Mouse (Mus musculus) C2C12 (cell line): ENCODE results near the gene A930018P22Rik.

Experiments
- CTCF ChIP-seq: IDR thresholded peaks from one replicate; pipeline ENCODE4 v1.5.1; 2011; ENCODE audit not compliant: control insufficient read depth, insufficient read depth, insufficient read length
- MAX ChIP-seq: IDR thresholded peaks from one replicate; pipeline ENCODE4 v1.6.1; 2011; ENCODE audit warnings: mild to moderate bottlenecking, control low read depth
- MYOD1 ChIP-seq: IDR thresholded peaks from one replicate; pipeline ENCODE4 v1.6.1; 2011; ENCODE audit warnings: low read depth; ENCODE audit not compliant: control insufficient read depth, insufficient read length
- USF1 ChIP-seq: IDR thresholded peaks from one replicate; pipeline ENCODE4 v1.6.1; 2011; ENCODE audit warnings: low read depth, mild to moderate bottlenecking, control low read depth, moderate library complexity

DNA sequence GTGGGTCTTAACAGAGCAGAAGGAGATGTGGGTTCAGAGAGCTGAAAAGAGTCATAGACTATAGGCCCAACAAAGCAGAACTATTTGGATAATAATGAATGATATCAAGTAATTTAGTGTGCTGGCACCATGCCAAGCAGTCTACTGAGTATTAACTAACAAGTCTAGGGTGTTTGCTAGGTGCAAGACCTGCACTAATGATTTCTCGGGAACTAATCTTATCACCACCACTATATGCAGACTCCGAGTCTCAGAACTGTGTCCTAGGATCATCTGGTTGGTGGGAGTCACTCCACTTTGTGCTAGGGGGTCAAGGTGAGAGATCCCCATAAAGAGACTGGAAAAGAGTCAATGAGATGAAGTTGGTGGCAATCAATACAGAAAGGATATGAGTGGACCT lies 43.1 kb downstream of the A930018P22Rik start:
- no peak for TF ChIP-seq CTCF
- TF ChIP-seq MYOD1, result no peak
- TF ChIP-seq USF1, result no peak
- TF ChIP-seq MAX, result no peak
